Mouse (Mus musculus): ENCODE data around the gene Thumpd2. TPM values are rescaled to one million over a fixed set of nuclear protein-coding genes. Genes with fewer than 3 reads are reported as not detected.

The Thumpd2 gene
- polyA plus RNA-seq, 1 experiment from 2014 or later = 8.7 TPM

- Histone ChIP-seq H3K27me3 (no peaks in the 10 kb centered on the region), H3K36me3 (peaks cover 33% of the 10 kb centered on the region), H3K9me3 (no peaks in the 10 kb centered on the region), H3K4me2 (replicated peaks) (no peak overlapping the region), H3K27ac (no peak overlapping the region), H3K9ac (replicated peaks) (no peak overlapping the region), H3K4me1 (replicated peaks) (no peaks in the 10 kb centered on the region; the same call in 1 of the 2 replicates), H3K4me3 (replicated peaks) (no peak overlapping the region)
- 0 out of 2 replicates have a peak, but pooled peaks have one; percentile 53 for ATAC-seq
- 93% methylated on average over 6 of the region's 6 CpGs for WGBS
Observed at GRCm38 (mm10) chr17:81027331-81027730, 37.6 kb downstream of the Thumpd2 start.

- Histone ChIP-seq H3K4me3 (replicated peaks) (no peak overlapping the region), H3K9ac (replicated peaks) (no peak overlapping the region), H3K9me3 (no peaks in the 10 kb centered on the region), H3K36me3 (no peaks in the 10 kb centered on the region), H3K4me2 (replicated peaks) (no peak overlapping the region), H3K27ac (no peak overlapping the region), H3K27me3 (no peaks in the 10 kb centered on the region), H3K4me1 (replicated peaks) (0 out of 2 replicates have a peak, but pooled peaks cover 10% of the 10 kb centered on the region)
- 46% methylated on average over 1 of the region's 1 CpGs for WGBS
- peak; percentile 71 for ATAC-seq
Observed at GRCm38 (mm10) chr17:81017132-81017531, 47.8 kb downstream of the Thumpd2 start.

- no peak overlapping the region for H3K9ac ChIP-seq (replicated peaks)
- no peak overlapping the region for H3K27ac ChIP-seq
- no peaks in the 10 kb centered on the region for H3K27me3 ChIP-seq
- H3K36me3 ChIP-seq = no peaks in the 10 kb centered on the region
- peaks cover 18% of the 10 kb centered on the region for H3K4me1 ChIP-seq (replicated peaks)
- no peaks in the 10 kb centered on the region for H3K9me3 ChIP-seq
- ATAC-seq = peak; percentile 48
- no peak overlapping the region for H3K4me2 ChIP-seq (replicated peaks)
- H3K4me3 ChIP-seq (replicated peaks) = no peak overlapping the region
- WGBS = 57% methylated on average over 4 of the region's 4 CpGs
Observed at GRCm38 (mm10) chr17:81015814-81016447, 49.0 kb downstream of the Thumpd2 start.

GRCm38 (mm10) chr17:81010844-81011685 is 53.8 kb downstream of the Thumpd2 start:
- Histone ChIP-seq H3K4me1 (replicated peaks) (peaks cover 19% of the 10 kb centered on the region), H3K27me3 (no peaks in the 10 kb centered on the region), H3K9ac (replicated peaks) (no peak overlapping the region), H3K9me3 (no peaks in the 10 kb centered on the region), H3K4me3 (replicated peaks) (no peak overlapping the region), H3K27ac (peak overlapping the region; percentile 15; the same call in 1 of the 2 replicates), H3K36me3 (no peaks in the 10 kb centered on the region), H3K4me2 (replicated peaks) (no peak overlapping the region)
- ATAC-seq = no peak
- 79% methylated on average over 18 of the region's 18 CpGs for WGBS

- Histone ChIP-seq H3K4me3 (replicated peaks) (no peak overlapping the region), H3K36me3 (no peaks in the 10 kb centered on the region), H3K4me2 (replicated peaks) (no peak overlapping the region), H3K27me3 (no peaks in the 10 kb centered on the region), H3K9ac (replicated peaks) (no peak overlapping the region), H3K4me1 (replicated peaks) (peaks cover 21% of the 10 kb centered on the region), H3K9me3 (no peaks in the 10 kb centered on the region), H3K27ac (peak overlapping the region; percentile 30; the same call in 1 of the 2 replicates)
- ATAC-seq = peak; percentile 68
- 55% methylated on average over 3 of the region's 3 CpGs for WGBS
Observed at GRCm38 (mm10) chr17:81010199-81010598, 54.7 kb downstream of the Thumpd2 start.

GRCm38 (mm10) chr17:81009112-81009511 is 55.8 kb downstream of the Thumpd2 start:
- Histone ChIP-seq H3K27ac (no peak overlapping the region), H3K4me2 (replicated peaks) (no peak overlapping the region), H3K9ac (replicated peaks) (no peak overlapping the region), H3K9me3 (no peaks in the 10 kb centered on the region), H3K4me1 (replicated peaks) (peaks cover 25% of the 10 kb centered on the region), H3K36me3 (no peaks in the 10 kb centered on the region), H3K27me3 (no peaks in the 10 kb centered on the region), H3K4me3 (replicated peaks) (no peak overlapping the region)
- no peak for ATAC-seq
- 90% methylated on average over 10 of the region's 10 CpGs for WGBS

- H3K4me1 ChIP-seq (replicated peaks) = peaks cover 21% of the 10 kb centered on the region
- H3K27me3 ChIP-seq = no peaks in the 10 kb centered on the region
- no peak overlapping the region for H3K9ac ChIP-seq (replicated peaks)
- H3K4me3 ChIP-seq (replicated peaks) = no peak overlapping the region
- H3K27ac ChIP-seq = no peak overlapping the region
- H3K9me3 ChIP-seq = no peaks in the 10 kb centered on the region
- WGBS = 65% methylated on average over 8 of the region's 8 CpGs
- H3K4me2 ChIP-seq (replicated peaks) = no peak overlapping the region
- peaks cover 5% of the 10 kb centered on the region for H3K36me3 ChIP-seq
- ATAC-seq = no peak
Observed at GRCm38 (mm10) chr17:81005292-81005691, 59.6 kb downstream of the Thumpd2 start.

GRCm38 (mm10) chr17:81004454-81004853 is 60.4 kb downstream of the Thumpd2 start:
- H3K27ac ChIP-seq = no peak overlapping the region
- H3K4me3 ChIP-seq (replicated peaks) = no peak overlapping the region
- H3K9ac ChIP-seq (replicated peaks) = no peak overlapping the region
- peaks cover 15% of the 10 kb centered on the region for H3K4me1 ChIP-seq (replicated peaks)
- H3K9me3 ChIP-seq = no peaks in the 10 kb centered on the region
- H3K36me3 ChIP-seq = peaks cover 5% of the 10 kb centered on the region
- ATAC-seq = no peak
- 84% methylated on average over 11 of the region's 11 CpGs for WGBS
- H3K4me2 ChIP-seq (replicated peaks) = no peak overlapping the region
- H3K27me3 ChIP-seq = no peaks in the 10 kb centered on the region

GRCm38 (mm10) chr17:81002130-81002529 is 62.8 kb downstream of the Thumpd2 start:
- no peaks in the 10 kb centered on the region for H3K9me3 ChIP-seq
- no peak for ATAC-seq
- H3K27ac ChIP-seq = no peak overlapping the region
- peaks cover 5% of the 10 kb centered on the region for H3K36me3 ChIP-seq
- peaks cover 18% of the 10 kb centered on the region for H3K4me1 ChIP-seq (replicated peaks)
- H3K4me2 ChIP-seq (replicated peaks) = no peak overlapping the region
- H3K27me3 ChIP-seq = no peaks in the 10 kb centered on the region
- H3K9ac ChIP-seq (replicated peaks) = no peak overlapping the region
- 90% methylated on average over 5 of the region's 5 CpGs for WGBS
- no peak overlapping the region for H3K4me3 ChIP-seq (replicated peaks)

GRCm38 (mm10) chr17:81001647-81002046 is 63.2 kb downstream of the Thumpd2 start:
- H3K27ac ChIP-seq = no peak overlapping the region
- H3K9me3 ChIP-seq = no peaks in the 10 kb centered on the region
- no peak overlapping the region for H3K9ac ChIP-seq (replicated peaks)
- no peak overlapping the region for H3K4me3 ChIP-seq (replicated peaks)
- H3K4me2 ChIP-seq (replicated peaks) = no peak overlapping the region
- peaks cover 8% of the 10 kb centered on the region for H3K36me3 ChIP-seq
- ATAC-seq = no peak
- H3K27me3 ChIP-seq = no peaks in the 10 kb centered on the region
- peaks cover 18% of the 10 kb centered on the region for H3K4me1 ChIP-seq (replicated peaks)
- WGBS = 53% methylated on average over 4 of the region's 4 CpGs

- H3K4me3 ChIP-seq (replicated peaks) = no peak overlapping the region
- no peak for ATAC-seq
Observed at GRCm38 (mm10) chr17:81001010-81001409, 63.9 kb downstream of the Thumpd2 start.

GRCm38 (mm10) chr17:80998958-80999357 is 65.9 kb downstream of the Thumpd2 start:
- no peaks in the 10 kb centered on the region for H3K27me3 ChIP-seq
- H3K4me1 ChIP-seq (replicated peaks) = peaks cover 12% of the 10 kb centered on the region
- no peak overlapping the region; the same call in 1 of the 2 replicates for H3K27ac ChIP-seq
- H3K9me3 ChIP-seq = no peaks in the 10 kb centered on the region
- peaks cover 13% of the 10 kb centered on the region for H3K36me3 ChIP-seq
- ATAC-seq = peak; percentile 45; the same call in 1 of the 2 replicates
- H3K9ac ChIP-seq (replicated peaks) = no peak overlapping the region
- H3K4me2 ChIP-seq (replicated peaks) = no peak overlapping the region
- 17% methylated on average over 6 of the region's 6 CpGs for whole genome bisulfite sequencing
- H3K4me3 ChIP-seq (replicated peaks) = no peak overlapping the region

More at GRCm38 (mm10) chr17:81001010-81001409, 63.9 kb downstream of the Thumpd2 start:
- Histone ChIP-seq H3K9ac (replicated peaks) (no peak overlapping the region), H3K27me3 (no peaks in the 10 kb centered on the region), H3K4me1 (replicated peaks) (peaks cover 18% of the 10 kb centered on the region), H3K27ac (no peak overlapping the region), H3K36me3 (peaks cover 12% of the 10 kb centered on the region), H3K9me3 (no peaks in the 10 kb centered on the region), H3K4me2 (replicated peaks) (no peak overlapping the region)
- 74% methylated on average over 12 of the region's 12 CpGs for WGBS

All from midbrain, embryonic 13.5 days (tissue).